Mouse (Mus musculus) layer of hippocampus, adult 8-10 months (tissue): Measurements from ENCODE around the gene Rhbdl3. TPM values are rescaled to one million over a fixed set of nuclear protein-coding genes. Genes with fewer than 3 reads are reported as not detected.

Experiments
- DNase-seq, 2 experiments: peaks; one replicate each; pipeline ENCODE4 v3.0.0; 2022; ENCODE audit warnings: low spot score in 2 of 2
- total RNA-seq, 4 experiments: library from RNA; stranded (reverse); gene quantifications; 2 replicates each; pipeline ENCODE4 v1.2.4; 2022

Rhbdl3 gene
- total RNA-seq, 4 experiments from 2014 or later, result 26.0 to 29.6 (median 28.2) TPM

GRCm38 (mm10) chr11:80383626-80384046 lies 82.9 kb downstream of the Rhbdl3 start:
- no peak for DNase-seq

- DNase-seq, result no peak
Observed at GRCm38 (mm10) chr11:80384461-80384860, 83.7 kb downstream of the Rhbdl3 start.

GRCm38 (mm10) chr11:80385055-80385454 lies 84.3 kb downstream of the Rhbdl3 start:
- DNase-seq, result no peak

DNA sequence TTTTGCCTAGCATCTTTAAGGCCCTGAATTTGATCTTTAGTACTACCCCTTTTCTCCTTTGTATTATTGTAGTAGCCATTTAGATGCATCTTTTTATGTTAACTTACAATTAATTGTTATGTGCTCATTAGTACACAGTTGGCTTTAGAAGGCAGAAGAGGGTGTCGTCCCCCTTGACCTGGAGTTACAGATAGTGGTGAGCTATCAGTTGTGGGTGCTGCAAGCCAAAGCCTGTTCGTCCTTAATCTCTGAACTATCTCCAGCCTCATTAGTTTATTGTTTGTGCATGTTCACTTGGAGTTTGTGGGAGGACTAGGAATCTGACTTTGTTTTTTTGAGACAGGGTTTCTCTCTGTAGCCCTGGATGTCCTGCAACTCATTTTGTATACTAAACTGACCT lies 86.1 kb downstream of the Rhbdl3 start:
- no peak for DNase-seq

GRCm38 (mm10) chr11:80389885-80390284 lies 89.2 kb downstream of the Rhbdl3 start:
- DNase-seq, result no peak

DNA sequence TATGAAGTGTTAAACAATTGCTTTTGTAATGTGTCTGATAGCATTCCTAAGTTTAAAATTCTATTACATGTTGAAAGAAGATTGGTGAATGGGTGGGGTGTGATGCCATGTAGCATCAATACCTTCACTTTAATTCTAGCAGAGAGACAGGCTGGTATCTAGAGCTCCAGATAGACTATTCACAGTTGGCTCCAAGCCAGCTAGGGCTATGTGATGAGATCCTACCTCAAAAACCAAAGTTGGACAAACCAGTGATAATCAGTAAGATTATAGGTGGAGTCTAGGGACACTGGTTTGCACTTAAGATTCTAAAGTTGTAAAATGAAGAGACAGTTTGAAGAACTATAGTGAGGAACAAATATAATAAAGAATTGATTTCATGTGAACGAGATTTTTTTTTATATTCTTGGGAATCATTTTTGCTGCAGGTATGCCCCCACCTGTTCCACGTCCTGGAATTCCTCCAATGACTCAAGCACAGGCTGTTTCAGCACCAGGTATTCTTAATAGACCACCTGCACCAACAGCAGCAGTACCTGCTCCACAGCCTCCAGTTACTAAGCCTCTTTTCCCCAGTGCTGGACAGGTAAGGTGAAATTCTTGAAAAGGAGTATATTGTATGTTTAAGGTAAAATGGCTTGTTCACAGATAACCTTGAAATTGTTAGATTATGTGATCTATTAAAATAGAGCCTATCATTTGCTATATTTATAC lies 90.9 kb downstream of the Rhbdl3 start:
- no peak for DNase-seq

- no peak for DNase-seq
Observed at GRCm38 (mm10) chr11:80395930-80396329, 95.2 kb downstream of the Rhbdl3 start.

DNA sequence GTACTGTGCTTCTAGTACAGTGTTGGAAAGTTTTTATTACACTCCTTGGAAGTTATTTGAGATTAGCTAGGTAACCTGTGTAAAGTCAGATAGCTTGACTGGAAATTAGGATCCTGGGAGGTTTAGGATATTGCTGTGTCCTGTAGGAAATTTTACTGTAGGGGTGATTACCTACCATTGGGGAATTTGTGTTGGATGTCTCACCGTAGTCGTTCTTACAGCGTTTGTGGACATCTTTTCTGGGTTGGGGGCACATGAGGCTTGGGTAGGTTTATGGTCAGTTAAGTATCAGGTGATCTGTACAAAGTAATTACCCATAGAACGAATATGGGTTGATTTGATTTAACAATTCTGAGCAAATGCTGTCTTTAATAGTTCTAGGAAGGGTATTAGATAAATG lies 95.9 kb downstream of the Rhbdl3 start:
- DNase-seq, result no peak

Other genes starting within 250 kb of the Rhbdl3 start
- 10 to 100 TPM; 18.9 to 24.8 (median 22.4) TPM for gene Crlf3, start 219.9 kb upstream of the Rhbdl3 start, total RNA-seq
- gene Atad5, start 211.5 kb upstream of the Rhbdl3 start, total RNA-seq, result 1 to 10 TPM; 2.8 to 4.7 (median 3.3) TPM
- 10 to 100 TPM; 10.1 to 12.9 (median 11.5) TPM for gene Tefm, start 158.7 kb upstream of the Rhbdl3 start, total RNA-seq
- 10 to 100 TPM in 2 of 4 experiments, 1 to 10 TPM in 2; 6.9 to 15.1 (median 9.9) TPM for gene Adap2, start 146.8 kb upstream of the Rhbdl3 start, total RNA-seq
- 1 to 10 TPM; 4.9 to 7.3 (median 5.6) TPM for gene Rnf135, start 117.1 kb upstream of the Rhbdl3 start, total RNA-seq
- gene Rhot1, start 91.9 kb upstream of the Rhbdl3 start, total RNA-seq, result 10 to 100 TPM; 61.3 to 76.0 (median 67.7) TPM
- gene 5730455P16Rik, start 77.1 kb downstream of the Rhbdl3 start, total RNA-seq, result 10 to 100 TPM; 51.4 to 57.8 (median 53.7) TPM
- gene Zfp207, start 82.4 kb downstream of the Rhbdl3 start, total RNA-seq, result 100 to 1,000 TPM; 119 to 202 (median 151) TPM
- gene Psmd11, start 127.7 kb downstream of the Rhbdl3 start, total RNA-seq, result 100 to 1,000 TPM; 105 to 116 (median 107) TPM
- gene Cdk5r1, start 176.1 kb downstream of the Rhbdl3 start, total RNA-seq, result 100 to 1,000 TPM; 180 to 207 (median 189) TPM